ENCODE assay signal across 9 mouse cellular contexts in the genomic region with DNA sequence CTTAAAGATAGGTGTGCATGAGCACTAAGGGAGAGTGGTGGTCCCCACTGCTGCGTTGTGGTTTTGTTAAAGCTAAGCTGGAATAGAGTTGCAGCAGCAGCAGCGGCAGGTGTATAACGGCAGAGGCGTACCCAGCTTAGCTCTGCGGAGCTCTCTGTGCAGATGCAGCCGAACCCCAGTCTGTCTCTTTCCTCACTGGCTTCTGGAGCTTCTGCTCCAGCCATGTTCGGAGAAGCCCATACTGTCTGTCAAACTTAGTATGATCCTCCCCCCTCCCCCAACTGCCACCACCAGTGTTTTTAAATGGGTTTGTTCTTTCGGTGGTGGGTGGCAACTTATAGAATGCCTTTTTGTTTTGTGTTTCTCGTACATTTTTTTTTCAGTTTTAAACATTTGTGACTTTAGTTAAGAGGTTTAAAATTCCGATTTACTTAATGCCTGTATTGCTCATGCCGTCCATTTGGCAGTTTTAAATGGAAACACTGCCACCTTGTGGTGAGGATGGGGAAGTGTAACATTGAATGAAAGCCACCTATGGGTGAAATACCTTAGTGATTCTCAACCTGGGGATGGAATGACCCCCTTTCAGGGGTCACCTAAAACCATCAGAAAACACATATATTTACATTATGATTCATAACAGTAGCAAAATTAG.
A peak's percentile ranks its signal among the peaks of the same experiment; 100 is the strongest.
DNase-seq lines count a peak whose midpoint lies in the region; ATAC-seq and TF ChIP-seq lines count a peak whose summit lies in the region.
"Had no signal": no experiment of that assay in that cellular context is flagged by ENCODE, and none has a peak within 500 bp of the region (broad histone marks: within the 10 kb centered on the region; RNA-seq: fewer than 3 reads in every experiment).

No protein-coding gene starts in this region.

- peak; percentile 94 for TF ChIP-seq CTCF in heart, postnatal 0 days (IDR thresholded peaks at IDR 0.05; ENCODE audit: low read depth)

- no peaks in the 10 kb centered on the region for H3K4me1 ChIP-seq in heart, postnatal 0 days (ENCODE audit: control insufficient read depth, insufficient read depth)
- H3K4me1 ChIP-seq in liver, embryonic 11.5 days (replicated peaks; ENCODE audit: control insufficient read depth, insufficient read depth, low read length): no peaks in the 10 kb centered on the region

- H3K4me3 ChIP-seq in heart, postnatal 0 days (ENCODE audit: low read depth, low read length): no peak overlapping the region
- no peak overlapping the region for H3K4me3 ChIP-seq in liver, embryonic 11.5 days (ENCODE audit: low read depth, low read length)

- no peak for TF ChIP-seq EP300 in heart, postnatal 0 days (IDR thresholded peaks at IDR 0.05; ENCODE audit: low read depth)

- H3K4me2 ChIP-seq in heart, postnatal 0 days (ENCODE audit: low read depth, low read length): peak overlapping the region; percentile 43
- H3K4me2 ChIP-seq in liver, embryonic 11.5 days: peak overlapping the region; percentile 16; the same call in 1 of the 2 replicates

- no peaks in the 10 kb centered on the region for H3K27me3 ChIP-seq in heart, postnatal 0 days (ENCODE audit: control insufficient read depth, insufficient read depth, low read length)
- no peaks in the 10 kb centered on the region for H3K27me3 ChIP-seq in liver, embryonic 11.5 days (replicated peaks; ENCODE audit: control insufficient read depth, insufficient read depth, low read length)

- peaks cover 64% of the 10 kb centered on the region for H3K36me3 ChIP-seq in heart, postnatal 0 days (replicated peaks; ENCODE audit: control insufficient read depth, insufficient read depth, low read length)
- H3K36me3 ChIP-seq in liver, embryonic 11.5 days (ENCODE audit: control insufficient read depth, insufficient read depth, low read length): no peaks in the 10 kb centered on the region

- H3K27ac ChIP-seq in heart, postnatal 0 days (ENCODE audit: low read depth): no peak overlapping the region
- no peak overlapping the region for H3K27ac ChIP-seq in liver, embryonic 11.5 days (ENCODE audit: low read depth, low read length)
- H3K27ac ChIP-seq: macrophage had no signal

- H3K9me3 ChIP-seq in heart, postnatal 0 days (replicated peaks; ENCODE audit: control insufficient read depth, low read length): no peaks in the 10 kb centered on the region
- H3K9me3 ChIP-seq in liver, embryonic 11.5 days (ENCODE audit: control insufficient read depth, low read length): no peaks in the 10 kb centered on the region

- DNase-seq in cerebellum, adult 8-10 months: peak; percentile 17
- DNase-seq in cerebellum, adult 11 months: no peak
- peak; percentile 66 for DNase-seq in A20 (ENCODE audit: low read depth, low spot score)
- peak; percentile 47 for DNase-seq in c-Kit-positive CD71-positive TER-119-positive erythroid progenitor cells, embryonic 14.5 days (ENCODE audit: low spot score)
- DNase-seq in heart, postnatal 0 days (ENCODE audit: low spot score): peak; percentile 69
- no peak for DNase-seq in liver, embryonic 11.5 days (ENCODE audit: low spot score)
- peak; percentile 86 for DNase-seq in naive thymus-derived CD4-positive, alpha-beta T cell, adult 2 months (ENCODE audit: low read depth)

- H3K9ac ChIP-seq in heart, postnatal 0 days (replicated peaks; ENCODE audit: low read depth, low read length): no peak overlapping the region
- no peak overlapping the region for H3K9ac ChIP-seq in liver, embryonic 11.5 days (ENCODE audit: low read depth, low read length)

- ATAC-seq in heart, postnatal 0 days (ENCODE audit: insufficient read depth, low read depth): peak; percentile 50; the same call in 1 of the 2 replicates
- ATAC-seq in liver, embryonic 11.5 days (replicated peaks; ENCODE audit: low FRiP score): no peak
- no peak; the same call in 1 of the 2 replicates for ATAC-seq in erythroblast, adult 5-6 weeks (replicated peaks; ENCODE audit: low FRiP score, poor library complexity, severe bottlenecking)

- 42% methylated on average over 11 of the region's 11 CpGs for WGBS in heart, postnatal 0 days
- WGBS in liver, embryonic 11.5 days: 44% methylated on average over 11 of the region's 11 CpGs

Comparison
In these comparisons a context has a peak if more than half of its experiments do, and no peak if none do; other contexts are left out.
1. DNase-seq: peak in cerebellum, adult 8-10 months (single experiment), A20 (single experiment), c-Kit-positive CD71-positive TER-119-positive erythroid progenitor cells, embryonic 14.5 days (single experiment), heart, postnatal 0 days (single experiment) and naive thymus-derived CD4-positive, alpha-beta T cell, adult 2 months (single experiment); none in cerebellum, adult 11 months (single experiment) and liver, embryonic 11.5 days (single experiment).